Mouse (Mus musculus) stomach, embryonic 16.5 days (tissue): ENCODE data around the gene Gnas. TPM values are rescaled to one million over a fixed set of nuclear protein-coding genes. Genes with fewer than 3 reads are reported as not detected.

Source experiments
- ATAC-seq: fragments of 200-750 bp; cut with Nextera tagmentation; 2 replicates; pipeline ENCODE4 v1.8.0; 2017; ENCODE audit warnings: moderate number of reproducible peaks, moderate TSS enrichment; ENCODE audit not compliant: insufficient read depth, low FRiP score
- H3K27ac ChIP-seq: fragments of 300-500 bp; sonication (generic); 2 replicates; pipeline ENCODE4 v1.5.1; 2014; ENCODE audit warnings: low read length
- H3K27me3 ChIP-seq: fragments of 300-500 bp; sonication (generic); 2 replicates; pipeline ENCODE4 v1.6.1; 2014; ENCODE audit warnings: low read length, control low read depth, mixed read lengths; ENCODE audit not compliant: control insufficient read depth, insufficient read depth
- H3K36me3 ChIP-seq: fragments of 300-500 bp; sonication (generic); 2 replicates; pipeline ENCODE4 v1.6.1; 2014; ENCODE audit warnings: low read length; ENCODE audit not compliant: control insufficient read depth, insufficient read depth
- H3K4me1 ChIP-seq: fragments of 300-500 bp; sonication (generic); 2 replicates; pipeline ENCODE4 v1.6.1; 2014; ENCODE audit warnings: low read length, control low read depth, mixed read lengths; ENCODE audit not compliant: control insufficient read depth, insufficient read depth
- H3K4me2 ChIP-seq: fragments of 300-500 bp; sonication (generic); 2 replicates; pipeline ENCODE4 v1.6.1; 2014; ENCODE audit warnings: low read depth, low read length, mixed read lengths
- H3K4me3 ChIP-seq: fragments of 300-500 bp; sonication (generic); replicated peaks from 2 replicates; pipeline ENCODE4 v1.5.1; 2014; ENCODE audit warnings: mild to moderate bottlenecking, low read length
- H3K9ac ChIP-seq: fragments of 300-500 bp; sonication (generic); 2 replicates; pipeline ENCODE4 v1.6.1; 2014; ENCODE audit warnings: low read length
- H3K9me3 ChIP-seq: fragments of 300-500 bp; sonication (generic); replicated peaks from 2 replicates; pipeline ENCODE4 v1.6.1; 2016; ENCODE audit warnings: low read length, control low read depth; ENCODE audit not compliant: control insufficient read depth
- WGBS: fragments of 180-500 bp; shearing (Covaris S2); extraction: QIAGEN DNeasy Blood & Tissue Kit; methylation state at CpG from one replicate; pipeline ENCODE4 v1.1.7; 2014; 5-methylcytosine and 5-hydroxymethylcytosine counted together
- polyA plus RNA-seq: library from polyadenylated mRNA; unstranded; fragments of >200 nt; fragmentation: Nextera tagmentation; extraction: Ambion mirVana; gene quantifications from 2 replicates; pipeline ENCODE4 v1.2.1, GENCODE M21; 2015

The Gnas gene
- polyA plus RNA-seq, 1 experiment from 2014 or later = 721 TPM

GRCm38 (mm10) chr2:174288673-174289430 is 4.7 kb downstream of the Gnas start:
- WGBS = 47% methylated on average over 12 of the region's 12 CpGs
- H3K4me1 ChIP-seq = peaks cover 11% of the 10 kb centered on the region; the same call in 1 of the 2 replicates
- H3K27ac ChIP-seq = no peak overlapping the region
- peaks cover 30% of the 10 kb centered on the region for H3K27me3 ChIP-seq
- H3K4me2 ChIP-seq = no peak overlapping the region
- no peak overlapping the region for H3K4me3 ChIP-seq
- H3K9ac ChIP-seq = no peak overlapping the region
- H3K9me3 ChIP-seq = peaks cover 32% of the 10 kb centered on the region
- no peak for ATAC-seq
- H3K36me3 ChIP-seq = peaks cover 36% of the 10 kb centered on the region

- peaks cover 13% of the 10 kb centered on the region for H3K36me3 ChIP-seq
- H3K4me2 ChIP-seq = peak overlapping the region; percentile 54; the same call in 1 of the 2 replicates
- WGBS = 66% methylated on average over 8 of the region's 8 CpGs
- no peak overlapping the region for H3K4me3 ChIP-seq
- H3K27ac ChIP-seq = no peak overlapping the region
- H3K9me3 ChIP-seq = peaks cover 27% of the 10 kb centered on the region
- H3K27me3 ChIP-seq = peaks cover 10% of the 10 kb centered on the region
- H3K4me1 ChIP-seq = peaks cover 11% of the 10 kb centered on the region; the same call in 1 of the 2 replicates
- ATAC-seq = no peak
- no peak overlapping the region for H3K9ac ChIP-seq
Measured at GRCm38 (mm10) chr2:174291029-174291661, 7.0 kb downstream of the Gnas start.

- no peak overlapping the region for H3K9ac ChIP-seq
- H3K27me3 ChIP-seq = peaks cover 5% of the 10 kb centered on the region
- peaks cover 26% of the 10 kb centered on the region for H3K9me3 ChIP-seq
- no peak overlapping the region for H3K27ac ChIP-seq
- peak overlapping the region; percentile 54; the same call in 1 of the 2 replicates for H3K4me2 ChIP-seq
- 33% methylated on average over 2 of the region's 2 CpGs for WGBS
- ATAC-seq = no peak
- peaks cover 8% of the 10 kb centered on the region for H3K36me3 ChIP-seq
- no peak overlapping the region for H3K4me3 ChIP-seq
- H3K4me1 ChIP-seq = peaks cover 11% of the 10 kb centered on the region; the same call in 1 of the 2 replicates
Measured at GRCm38 (mm10) chr2:174291662-174292030, 7.5 kb downstream of the Gnas start.

- peaks cover 13% of the 10 kb centered on the region for H3K27me3 ChIP-seq
- H3K4me1 ChIP-seq = peaks cover 16% of the 10 kb centered on the region
- peaks cover 41% of the 10 kb centered on the region for H3K9me3 ChIP-seq
- no peak for ATAC-seq
- peak overlapping the region; percentile 65 for H3K4me2 ChIP-seq
- peaks cover 15% of the 10 kb centered on the region for H3K36me3 ChIP-seq
- WGBS = 54% methylated on average over 8 of the region's 8 CpGs
- peak overlapping the region; percentile 65 for H3K4me3 ChIP-seq
- H3K27ac ChIP-seq = peak overlapping the region; percentile 82
- peak overlapping the region; percentile 78 for H3K9ac ChIP-seq
Measured at GRCm38 (mm10) chr2:174294457-174294856, 10.3 kb downstream of the Gnas start.

- Histone ChIP-seq H3K9ac (peak overlapping the region; percentile 78), H3K4me3 (peak overlapping the region; percentile 65), H3K9me3 (peaks cover 50% of the 10 kb centered on the region), H3K36me3 (peaks cover 19% of the 10 kb centered on the region), H3K4me1 (peaks cover 19% of the 10 kb centered on the region), H3K27ac (peak overlapping the region; percentile 82), H3K4me2 (peak overlapping the region; percentile 65), H3K27me3 (peaks cover 19% of the 10 kb centered on the region)
- ATAC-seq = peak; percentile 93
- WGBS = 54% methylated on average over 36 of the region's 36 CpGs
Measured at GRCm38 (mm10) chr2:174295175-174295899, 11.2 kb downstream of the Gnas start.

GRCm38 (mm10) chr2:174295900-174296465 is 11.9 kb downstream of the Gnas start:
- Histone ChIP-seq H3K4me3 (peak overlapping the region; percentile 65), H3K27ac (peak overlapping the region; percentile 60; the same call in 1 of the 2 replicates), H3K4me2 (peak overlapping the region; percentile 65), H3K9me3 (peaks cover 56% of the 10 kb centered on the region), H3K36me3 (peaks cover 19% of the 10 kb centered on the region), H3K9ac (peak overlapping the region; percentile 52), H3K27me3 (peaks cover 19% of the 10 kb centered on the region), H3K4me1 (peaks cover 20% of the 10 kb centered on the region)
- 41% methylated on average over 29 of the region's 29 CpGs for whole genome bisulfite sequencing
- ATAC-seq = 0 out of 2 replicates have a peak, but pooled peaks have one; percentile 1

GRCm38 (mm10) chr2:174297086-174297571 is 13.0 kb downstream of the Gnas start:
- Histone ChIP-seq H3K36me3 (peaks cover 19% of the 10 kb centered on the region), H3K4me2 (peak overlapping the region; percentile 33), H3K9me3 (peaks cover 57% of the 10 kb centered on the region), H3K4me3 (peak overlapping the region; percentile 18; the same call in 1 of the 2 replicates), H3K27me3 (peaks cover 19% of the 10 kb centered on the region), H3K9ac (no peak overlapping the region), H3K4me1 (peaks cover 17% of the 10 kb centered on the region), H3K27ac (no peak overlapping the region)
- ATAC-seq = no peak
- 57% methylated on average over 29 of the region's 29 CpGs for WGBS

- no peak for ATAC-seq
- no peak overlapping the region for H3K4me2 ChIP-seq
- 61% methylated on average over 19 of the region's 19 CpGs for WGBS
Measured at GRCm38 (mm10) chr2:174297851-174298250, 13.7 kb downstream of the Gnas start.

More at GRCm38 (mm10) chr2:174297851-174298250, 13.7 kb downstream of the Gnas start:
- Histone ChIP-seq H3K9me3 (peaks cover 57% of the 10 kb centered on the region), H3K4me3 (peak overlapping the region; percentile 38; the same call in 1 of the 2 replicates), H3K4me1 (peaks cover 17% of the 10 kb centered on the region), H3K9ac (no peak overlapping the region), H3K27ac (no peak overlapping the region), H3K36me3 (peaks cover 19% of the 10 kb centered on the region), H3K27me3 (peaks cover 19% of the 10 kb centered on the region)
